Mouse (Mus musculus) kidney, adult 9 months (tissue): ENCODE results near the gene Gm5862.
"Not testable (repeated sequence)": the region's sequence is repeated elsewhere in the genome, so short reads cannot be mapped to it uniquely, and the experiment has no call there.

Experiments used
- DNase-seq: peaks from one replicate; pipeline ENCODE4 v3.0.0; 2022

The Gm5862 gene

GRCm38 (mm10) chr5:26022816-26023215, at the start of gene Gm5862:
TSS of gene Gm5862 (minus strand) at chr5:26022916.
- DNase-seq = not testable (repeated sequence)

GRCm38 (mm10) chr5:26070716-26071115, 48.0 kb upstream of the Gm5862 start:
- no peak for DNase-seq

- DNase-seq = not testable (repeated sequence)
Measured at GRCm38 (mm10) chr5:26058481-26058880, 35.8 kb upstream of the Gm5862 start, which contains the start of gene Gm7347. TSS of gene Gm7347 (minus strand) at chr5:26058581.

GRCm38 (mm10) chr5:26039458-26039857, 16.7 kb upstream of the Gm5862 start, which contains the start of gene Speer4a:
TSS of gene Speer4a (minus strand) at chr5:26039558.
- not testable (repeated sequence) for DNase-seq

- DNase-seq = not testable (repeated sequence)
Measured at GRCm38 (mm10) chr5:26007697-26008096, 15.0 kb downstream of the Gm5862 start.

- not testable (repeated sequence) for DNase-seq
Measured at GRCm38 (mm10) chr5:26006937-26007695, 15.6 kb downstream of the Gm5862 start.

- not testable (repeated sequence) for DNase-seq
Measured at GRCm38 (mm10) chr5:26004698-26005097, 18.0 kb downstream of the Gm5862 start, which contains the start of gene Gm1979. TSS of gene Gm1979 (minus strand) at chr5:26004798.

- not testable (repeated sequence) for DNase-seq
Measured at GRCm38 (mm10) chr5:25988550-25988949, 34.2 kb downstream of the Gm5862 start, which contains the start of gene Gm21698. TSS of gene Gm21698 (minus strand) at chr5:25988650.

GRCm38 (mm10) chr5:25972563-25972962, 50.2 kb downstream of the Gm5862 start, which contains the start of gene Gm21680:
TSS of gene Gm21680 (minus strand) at chr5:25972663.
- DNase-seq = not testable (repeated sequence)
